Mouse (Mus musculus) frontal cortex, postnatal 10 days (tissue): ENCODE measurements around the gene Clec2l.

Source experiments
- DNase-seq, 2 experiments: peaks; one replicate each; pipeline ENCODE4 v3.0.0; 2022; ENCODE audit warnings: low spot score in 2 of 2, mixed read lengths in 1 of 2

The Clec2l gene

DNA sequence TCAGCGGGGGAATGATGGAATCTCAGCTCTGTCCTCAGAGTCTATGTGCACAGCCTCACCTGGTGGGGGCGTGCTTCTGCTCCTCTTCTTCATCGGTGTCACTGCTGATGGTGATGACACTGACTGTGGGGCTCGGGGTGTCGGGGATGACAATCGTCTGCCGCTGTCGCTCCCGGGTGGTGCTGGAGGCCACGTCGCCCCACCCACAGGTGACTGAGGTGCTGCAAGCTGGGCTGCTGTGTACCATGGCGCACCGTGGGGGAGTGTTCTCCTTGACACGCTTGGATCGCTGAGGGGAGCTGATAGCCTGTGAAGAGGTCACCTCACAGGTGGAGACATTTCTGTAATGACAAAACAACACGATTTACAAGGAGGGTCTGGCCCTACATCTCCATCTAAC, 53.0 kb downstream of the Clec2l start:
- DNase-seq: no peak

DNA sequence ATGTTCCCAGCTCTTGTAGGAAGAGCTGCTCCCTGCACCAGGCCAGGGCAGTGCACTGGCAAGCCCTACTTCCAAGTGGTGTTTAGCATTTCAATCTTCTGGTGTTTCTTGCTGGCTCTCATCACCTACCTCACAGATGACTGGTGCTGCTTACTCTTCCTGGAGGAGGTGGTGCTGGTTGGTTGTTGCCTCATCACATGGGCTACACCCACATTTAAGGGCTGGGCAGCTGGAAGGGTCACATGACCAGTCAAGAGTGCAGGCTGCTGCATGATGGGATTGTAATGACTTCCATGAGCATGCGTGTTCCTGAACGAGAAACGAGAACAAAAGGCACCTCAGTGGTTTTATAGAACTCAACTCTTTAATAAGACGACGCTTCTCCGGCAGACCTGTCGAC, 55.8 kb downstream of the Clec2l start:
- no peak for DNase-seq

DNA sequence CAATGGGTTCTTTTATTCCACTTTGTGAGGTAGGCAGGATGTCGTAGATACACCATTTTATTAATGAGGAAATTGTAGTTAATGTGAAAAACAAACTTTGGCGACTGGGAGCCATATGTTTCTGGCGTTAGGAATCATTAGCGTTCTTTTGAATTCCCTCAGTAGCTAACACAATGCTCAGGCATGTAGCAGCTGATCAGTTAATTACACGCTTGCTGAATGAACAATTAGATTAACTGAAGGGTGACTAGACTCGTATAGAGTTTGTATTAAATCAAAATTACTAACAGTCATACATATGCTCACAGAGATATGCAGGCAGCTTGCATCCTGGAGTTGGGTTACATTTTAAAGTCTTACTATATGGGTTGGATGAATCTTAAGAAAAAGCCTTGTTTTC, 56.4 kb downstream of the Clec2l start:
- DNase-seq: no peak

DNA sequence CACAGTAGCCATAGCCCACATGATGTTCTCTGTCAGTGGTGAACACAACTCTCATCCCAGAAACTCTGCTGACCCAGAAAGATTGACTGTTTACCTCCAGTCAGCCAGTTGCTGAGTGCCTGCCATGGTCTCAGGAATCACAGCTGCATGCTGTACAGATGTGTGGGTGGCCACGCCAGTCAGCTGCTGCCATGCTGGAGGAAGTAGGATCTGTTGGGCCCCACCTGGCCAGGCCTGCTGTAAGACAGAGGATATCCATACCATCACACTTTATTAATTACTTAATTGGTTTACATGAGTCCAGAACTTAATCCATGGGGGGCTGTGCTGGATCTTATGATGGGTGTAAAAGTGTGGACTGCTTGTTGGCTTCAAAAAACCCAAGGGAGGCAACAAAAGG, 58.5 kb downstream of the Clec2l start:
- DNase-seq: no peak

DNA sequence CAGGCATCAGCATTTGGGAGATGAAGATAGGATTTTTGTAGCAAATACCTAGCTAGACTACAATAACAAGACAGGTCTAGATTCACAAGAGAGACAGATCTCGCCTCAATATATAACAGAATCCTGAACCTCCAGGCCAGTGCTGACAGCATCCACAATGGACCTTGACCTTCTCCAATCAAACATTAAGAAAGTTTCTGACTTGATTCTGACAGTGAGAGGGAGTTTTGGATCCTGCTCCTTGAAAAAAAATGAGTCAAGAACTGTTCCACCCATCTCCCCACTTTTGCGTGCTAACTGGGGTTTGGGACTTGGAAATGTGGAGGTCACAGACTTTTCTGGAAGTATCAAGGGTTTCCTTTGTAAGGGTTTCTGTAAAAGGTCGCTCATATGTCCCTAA, 62.6 kb downstream of the Clec2l start:
- DNase-seq: no peak
